Mouse (Mus musculus): ENCODE measurements around the gene Rasal1. TPM values are rescaled to one million over a fixed set of nuclear protein-coding genes. Genes with fewer than 3 reads are reported as not detected.
A peak's percentile ranks its signal among the peaks of the same experiment; 100 is the strongest.

Gene Rasal1
- polyA plus RNA-seq, 1 experiment from 2014 or later: not detected

DNA sequence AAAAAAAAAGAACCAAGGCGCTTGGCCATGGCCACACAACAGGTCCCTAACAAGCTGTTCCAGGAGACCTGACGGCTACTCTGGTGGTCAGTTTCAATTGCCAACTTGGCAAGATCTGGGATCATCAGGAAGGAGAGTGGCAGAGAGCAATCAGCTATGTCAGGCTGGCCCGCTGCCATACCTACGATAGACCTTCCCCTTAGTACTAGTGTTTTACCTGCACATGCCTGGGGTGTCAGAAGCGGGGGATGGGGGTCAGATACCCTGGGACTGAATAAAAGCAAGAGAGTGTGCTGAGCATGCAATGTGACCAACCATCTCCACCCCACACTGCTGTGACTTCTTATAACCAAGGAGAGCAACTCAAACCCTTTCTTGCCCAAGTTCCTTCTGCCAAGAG is 37.7 kb upstream of the Rasal1 start:
- Histone ChIP-seq H3K27ac (replicated peaks) (no peak overlapping the region), H3K27me3 (no peaks in the 10 kb centered on the region), H3K4me1 (peaks cover 17% of the 10 kb centered on the region), H3K4me2 (replicated peaks) (peak overlapping the region; percentile 89), H3K36me3 (peaks cover 25% of the 10 kb centered on the region), H3K9ac (replicated peaks) (peak overlapping the region; percentile 41), H3K4me3 (peak overlapping the region; percentile 70; the same call in 1 of the 2 replicates), H3K9me3 (no peaks in the 10 kb centered on the region)
- 98% methylated on average over 5 of the region's 5 CpGs for WGBS
- no peak for ATAC-seq (ENCODE audit: low FRiP score, low read depth)

DNA sequence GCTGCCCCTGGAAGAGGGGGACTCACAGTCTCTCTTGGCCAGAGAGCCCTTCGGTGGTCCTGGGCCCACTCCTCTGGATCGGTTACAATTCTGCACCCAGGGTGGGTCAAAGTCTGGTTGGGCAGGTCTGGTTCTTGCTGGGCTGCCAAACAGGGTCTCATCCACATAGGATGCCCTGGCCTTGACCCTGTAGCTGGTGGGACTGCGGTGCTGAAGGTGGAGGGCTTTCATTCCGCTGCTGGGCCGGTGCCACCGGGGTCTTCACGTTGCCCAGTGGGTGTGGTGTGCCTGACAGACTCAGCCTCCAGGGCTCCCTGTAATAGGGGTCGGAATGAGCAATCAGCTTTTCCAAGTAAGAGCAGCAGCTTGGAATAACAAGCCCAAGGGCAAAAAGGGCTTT is 37.2 kb upstream of the Rasal1 start:
- Histone ChIP-seq H3K9ac (replicated peaks) (peak overlapping the region; percentile 41), H3K27me3 (no peaks in the 10 kb centered on the region), H3K9me3 (no peaks in the 10 kb centered on the region), H3K27ac (replicated peaks) (no peak overlapping the region), H3K36me3 (peaks cover 30% of the 10 kb centered on the region), H3K4me2 (replicated peaks) (peak overlapping the region; percentile 89), H3K4me1 (peaks cover 17% of the 10 kb centered on the region), H3K4me3 (peak overlapping the region; percentile 70)
- ATAC-seq (ENCODE audit: low FRiP score, low read depth): no peak
- 67% methylated on average over 8 of the region's 8 CpGs for WGBS

- Histone ChIP-seq H3K4me1 (peaks cover 17% of the 10 kb centered on the region), H3K4me2 (replicated peaks) (peak within 1 kb of the TSS; percentile 89), H3K9me3 (no peaks in the 10 kb centered on the region), H3K4me3 (peak within 1 kb of the TSS; percentile 70), H3K36me3 (peaks cover 40% of the 10 kb centered on the region), H3K27me3 (no peaks in the 10 kb centered on the region), H3K9ac (replicated peaks) (peak within 1 kb of the TSS; percentile 67), H3K27ac (replicated peaks) (peak within 1 kb of the TSS; percentile 80)
- ATAC-seq (ENCODE audit: low FRiP score, low read depth): peak; percentile 79
- WGBS: under 1% methylated on average over 22 of the region's 22 CpGs
Observed at GRCm38 (mm10) chr5:120612442-120612821, 36.2 kb upstream of the Rasal1 start, which contains the start of the genes Rita1 and Ddx54. TSS of gene Rita1 (minus strand) at chr5:120612589. TSS of gene Ddx54 (plus strand) at chr5:120612739.

- Histone ChIP-seq H3K4me3 (peak overlapping the region; percentile 70), H3K27ac (replicated peaks) (peak overlapping the region; percentile 80), H3K4me1 (peaks cover 17% of the 10 kb centered on the region), H3K4me2 (replicated peaks) (peak overlapping the region; percentile 89), H3K27me3 (no peaks in the 10 kb centered on the region), H3K9me3 (no peaks in the 10 kb centered on the region), H3K36me3 (peaks cover 46% of the 10 kb centered on the region), H3K9ac (replicated peaks) (peak overlapping the region; percentile 67)
- WGBS: under 1% methylated on average over 69 of the region's 69 CpGs
- ATAC-seq (ENCODE audit: low FRiP score, low read depth): peak; percentile 91
Observed at GRCm38 (mm10) chr5:120612822-120613604, 35.6 kb upstream of the Rasal1 start.

DNA sequence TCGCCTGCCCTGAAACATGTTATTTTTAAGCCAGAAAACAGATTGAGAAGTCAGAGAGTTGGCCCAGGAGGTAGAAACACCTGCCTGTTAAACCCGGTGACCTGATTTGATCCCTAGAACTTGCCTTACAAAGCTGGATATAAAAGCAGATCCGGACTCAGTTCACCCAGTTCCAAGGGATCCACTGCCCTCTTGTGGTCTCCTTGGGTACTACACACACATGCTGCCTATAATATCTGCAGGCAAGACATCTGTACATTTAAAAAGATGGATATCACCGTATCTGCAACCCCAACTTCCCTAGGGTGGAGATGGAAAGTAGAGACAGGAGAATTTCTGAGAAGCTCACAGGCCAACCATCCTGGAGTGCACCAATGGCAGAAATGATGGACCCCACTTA is 32.7 kb upstream of the Rasal1 start:
- H3K36me3 ChIP-seq: peaks cover 58% of the 10 kb centered on the region
- no peaks in the 10 kb centered on the region for H3K27me3 ChIP-seq
- no peak overlapping the region for H3K4me3 ChIP-seq
- H3K4me2 ChIP-seq (replicated peaks): no peak overlapping the region
- ATAC-seq (ENCODE audit: low FRiP score, low read depth): no peak
- 97% methylated on average over 4 of the region's 4 CpGs for WGBS
- H3K4me1 ChIP-seq: peaks cover 16% of the 10 kb centered on the region
- no peak overlapping the region for H3K9ac ChIP-seq (replicated peaks)
- H3K9me3 ChIP-seq: no peaks in the 10 kb centered on the region
- no peak overlapping the region for H3K27ac ChIP-seq (replicated peaks)

DNA sequence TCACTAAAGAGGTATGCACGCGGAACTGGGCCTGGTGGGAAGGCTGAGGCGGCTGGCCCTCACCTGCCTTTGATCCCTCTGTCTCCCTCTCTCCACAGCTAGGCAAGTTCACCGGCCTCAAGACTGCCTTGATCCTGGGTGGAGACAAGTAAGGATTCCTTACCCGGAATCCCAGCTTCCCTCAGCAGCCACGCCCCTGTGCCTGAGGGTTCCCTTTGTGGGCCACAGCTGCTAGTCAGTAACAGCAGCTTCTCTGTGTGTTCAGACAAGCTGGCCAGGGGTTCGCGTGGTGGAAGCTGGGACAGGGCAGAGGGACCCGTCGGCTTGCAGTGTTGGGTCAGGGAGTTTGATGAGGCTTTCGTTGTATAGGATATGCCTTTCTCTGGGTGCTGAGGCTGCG is 29.8 kb upstream of the Rasal1 start:
- 90% methylated on average over 12 of the region's 12 CpGs for WGBS
- ATAC-seq (ENCODE audit: low FRiP score, low read depth): no peak
- Histone ChIP-seq H3K9me3 (no peaks in the 10 kb centered on the region), H3K4me3 (no peak overlapping the region), H3K9ac (replicated peaks) (no peak overlapping the region), H3K27ac (replicated peaks) (no peak overlapping the region), H3K36me3 (peaks cover 87% of the 10 kb centered on the region), H3K4me1 (peaks cover 6% of the 10 kb centered on the region), H3K4me2 (replicated peaks) (no peak overlapping the region), H3K27me3 (no peaks in the 10 kb centered on the region)

- Histone ChIP-seq H3K4me3 (no peak overlapping the region), H3K27me3 (no peaks in the 10 kb centered on the region), H3K4me1 (peaks cover 2% of the 10 kb centered on the region; the same call in 1 of the 2 replicates), H3K36me3 (peaks cover 91% of the 10 kb centered on the region), H3K27ac (replicated peaks) (no peak overlapping the region), H3K4me2 (replicated peaks) (no peak overlapping the region), H3K9me3 (no peaks in the 10 kb centered on the region), H3K9ac (replicated peaks) (no peak overlapping the region)
- WGBS: 21% methylated on average over 5 of the region's 5 CpGs
- no peak for ATAC-seq (ENCODE audit: low FRiP score, low read depth)
Observed at GRCm38 (mm10) chr5:120619201-120619600, 29.4 kb upstream of the Rasal1 start.

DNA sequence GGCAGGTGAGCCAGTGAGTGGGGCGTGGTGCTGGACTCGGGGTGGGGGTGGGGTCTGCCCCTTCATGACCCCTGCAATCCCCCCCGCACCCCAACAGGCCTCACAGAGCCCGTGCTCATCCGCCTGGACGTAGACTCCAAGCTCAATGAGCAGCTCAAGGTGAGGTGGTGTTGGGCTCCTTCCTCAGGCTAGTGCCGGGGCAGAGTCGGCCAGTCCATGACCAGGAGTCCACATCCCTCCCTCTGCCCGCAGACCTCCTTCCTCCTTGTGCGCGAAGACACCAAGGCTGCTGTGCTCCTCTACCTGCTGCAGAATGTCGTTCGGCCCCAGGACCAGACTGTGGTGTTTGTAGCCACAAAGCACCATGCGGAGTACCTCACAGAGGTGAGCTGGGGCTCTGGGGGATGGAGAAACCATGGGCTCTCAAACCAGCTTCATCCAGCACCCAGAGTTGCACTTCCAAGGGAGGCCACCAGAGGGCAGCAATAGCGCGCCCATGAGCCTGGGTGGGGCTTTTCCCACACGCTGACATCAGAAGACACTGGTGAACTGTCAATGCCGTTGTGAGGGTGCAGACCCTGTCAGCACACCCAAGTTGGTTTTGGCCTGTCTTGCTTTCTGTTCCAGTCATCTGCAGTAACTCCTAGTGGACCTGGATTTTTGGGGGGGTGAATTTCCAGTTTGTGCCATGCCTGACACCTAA is 28.1 kb upstream of the Rasal1 start:
- H3K27ac ChIP-seq (replicated peaks): no peak overlapping the region
- H3K4me3 ChIP-seq: no peak overlapping the region
- H3K4me1 ChIP-seq: peaks cover 2% of the 10 kb centered on the region; the same call in 1 of the 2 replicates
- H3K36me3 ChIP-seq: peaks cover 100% of the 10 kb centered on the region
- H3K9me3 ChIP-seq: no peaks in the 10 kb centered on the region
- 70% methylated on average over 18 of the region's 18 CpGs for WGBS
- ATAC-seq (ENCODE audit: low FRiP score, low read depth): 0 out of 2 replicates have a peak, but pooled peaks have one; percentile 21
- no peak overlapping the region for H3K9ac ChIP-seq (replicated peaks)
- no peaks in the 10 kb centered on the region for H3K27me3 ChIP-seq
- no peak overlapping the region for H3K4me2 ChIP-seq (replicated peaks)

- Histone ChIP-seq H3K36me3 (peaks cover 100% of the 10 kb centered on the region), H3K4me2 (replicated peaks) (no peak overlapping the region), H3K9me3 (no peaks in the 10 kb centered on the region), H3K9ac (replicated peaks) (no peak overlapping the region), H3K4me1 (peaks cover 2% of the 10 kb centered on the region; the same call in 1 of the 2 replicates), H3K4me3 (no peak overlapping the region), H3K27me3 (no peaks in the 10 kb centered on the region), H3K27ac (replicated peaks) (no peak overlapping the region)
- WGBS: 93% methylated on average over 23 of the region's 23 CpGs
- 0 out of 2 replicates have a peak, but pooled peaks have one; percentile 19 for ATAC-seq (ENCODE audit: low FRiP score, low read depth)
Observed at GRCm38 (mm10) chr5:120621078-120621765, 27.4 kb upstream of the Rasal1 start.

- no peak overlapping the region for H3K4me3 ChIP-seq
- no peak overlapping the region for H3K9ac ChIP-seq (replicated peaks)
- H3K27me3 ChIP-seq: no peaks in the 10 kb centered on the region
- H3K4me2 ChIP-seq (replicated peaks): no peak overlapping the region
- no peak for ATAC-seq (ENCODE audit: low FRiP score, low read depth)
- H3K36me3 ChIP-seq: peaks cover 99% of the 10 kb centered on the region
- H3K4me1 ChIP-seq: peaks cover 2% of the 10 kb centered on the region; the same call in 1 of the 2 replicates
- no peak overlapping the region for H3K27ac ChIP-seq (replicated peaks)
- WGBS: 89% methylated on average over 10 of the region's 10 CpGs
- H3K9me3 ChIP-seq: no peaks in the 10 kb centered on the region
Observed at GRCm38 (mm10) chr5:120621846-120622197, 26.8 kb upstream of the Rasal1 start.

DNA sequence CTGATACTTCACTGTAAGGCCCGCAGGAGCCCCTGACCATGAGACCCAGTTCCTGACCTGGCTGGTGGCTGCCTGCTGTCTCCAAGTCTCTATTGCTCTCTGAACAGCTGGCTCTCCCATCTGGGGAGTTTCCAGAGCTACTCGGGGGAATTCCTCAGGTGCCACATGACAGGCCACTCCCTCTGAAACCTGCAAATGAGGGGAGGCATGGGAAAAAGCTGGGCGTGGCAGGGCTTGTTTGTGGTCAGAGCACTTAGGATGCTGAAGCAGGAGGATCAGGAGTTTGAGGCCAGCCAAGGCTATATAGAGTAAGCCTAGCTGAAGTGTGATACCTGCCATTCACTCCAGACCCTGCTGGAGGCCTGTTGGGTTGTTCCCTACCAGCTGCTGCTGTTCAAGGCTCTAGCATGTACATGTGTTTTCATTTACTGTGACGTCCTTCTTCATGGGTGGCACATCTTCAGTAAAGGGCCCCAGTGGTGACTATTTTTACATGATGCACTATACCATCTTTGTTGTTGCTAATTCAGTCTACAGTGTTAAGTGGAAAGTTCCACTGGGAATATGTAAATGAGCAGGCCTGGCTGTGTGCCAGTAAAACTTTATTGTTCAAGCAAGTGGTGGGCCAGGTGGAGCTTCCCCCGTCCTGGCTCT is 26.3 kb upstream of the Rasal1 start:
- H3K9ac ChIP-seq (replicated peaks): no peak overlapping the region
- H3K27ac ChIP-seq (replicated peaks): no peak overlapping the region
- no peak overlapping the region for H3K4me3 ChIP-seq
- no peaks in the 10 kb centered on the region for H3K27me3 ChIP-seq
- 79% methylated on average over 5 of the region's 5 CpGs for WGBS
- H3K4me2 ChIP-seq (replicated peaks): no peak overlapping the region
- ATAC-seq (ENCODE audit: low FRiP score, low read depth): no peak
- H3K4me1 ChIP-seq: peaks cover 2% of the 10 kb centered on the region; the same call in 1 of the 2 replicates
- peaks cover 99% of the 10 kb centered on the region for H3K36me3 ChIP-seq
- no peaks in the 10 kb centered on the region for H3K9me3 ChIP-seq
